Comparison of ENCODE assay signal across 8 mouse cellular contexts in genomic region chr11:34779966-34780365, GRCm38 (mm10).
"Had no signal": no experiment of that assay in that cellular context is flagged by ENCODE, and none has a peak within 500 bp of the region (broad histone marks: within the 10 kb centered on the region; RNA-seq: fewer than 3 reads in every experiment).

No protein-coding gene starts in this region.

- ATAC-seq: liver, embryonic 12.5 days had no signal

- H3K9ac ChIP-seq: kidney, embryonic 15.5 days; liver, embryonic 12.5 days; neural tube, embryonic 12.5 days had no signal

- H3K4me1 ChIP-seq: kidney, embryonic 15.5 days; neural tube, embryonic 12.5 days had no signal

- H3K27me3 ChIP-seq: kidney, embryonic 15.5 days; liver, embryonic 12.5 days; neural tube, embryonic 12.5 days had no signal

- H3K9me3 ChIP-seq: kidney, embryonic 15.5 days; limb, embryonic 10.5 days; liver, embryonic 12.5 days; neural tube, embryonic 12.5 days had no signal

- H3K4me3 ChIP-seq: kidney, embryonic 15.5 days; limb, embryonic 10.5 days; liver, embryonic 12.5 days; neural tube, embryonic 12.5 days had no signal

- DNase-seq: kidney, adult 18-20 months; kidney, postnatal 14 days; midbrain, embryonic 14.5 days had no signal

- H3K27ac ChIP-seq: kidney, embryonic 15.5 days; limb, embryonic 10.5 days; liver, embryonic 12.5 days; neural tube, embryonic 12.5 days; stomach, postnatal 0 days had no signal

- H3K4me2 ChIP-seq: kidney, embryonic 15.5 days; liver, embryonic 12.5 days; neural tube, embryonic 12.5 days had no signal

- H3K36me3 ChIP-seq: kidney, embryonic 15.5 days; limb, embryonic 10.5 days; liver, embryonic 12.5 days; neural tube, embryonic 12.5 days had no signal
